Mouse (Mus musculus): ENCODE results near the gene E130308A19Rik.

DNA sequence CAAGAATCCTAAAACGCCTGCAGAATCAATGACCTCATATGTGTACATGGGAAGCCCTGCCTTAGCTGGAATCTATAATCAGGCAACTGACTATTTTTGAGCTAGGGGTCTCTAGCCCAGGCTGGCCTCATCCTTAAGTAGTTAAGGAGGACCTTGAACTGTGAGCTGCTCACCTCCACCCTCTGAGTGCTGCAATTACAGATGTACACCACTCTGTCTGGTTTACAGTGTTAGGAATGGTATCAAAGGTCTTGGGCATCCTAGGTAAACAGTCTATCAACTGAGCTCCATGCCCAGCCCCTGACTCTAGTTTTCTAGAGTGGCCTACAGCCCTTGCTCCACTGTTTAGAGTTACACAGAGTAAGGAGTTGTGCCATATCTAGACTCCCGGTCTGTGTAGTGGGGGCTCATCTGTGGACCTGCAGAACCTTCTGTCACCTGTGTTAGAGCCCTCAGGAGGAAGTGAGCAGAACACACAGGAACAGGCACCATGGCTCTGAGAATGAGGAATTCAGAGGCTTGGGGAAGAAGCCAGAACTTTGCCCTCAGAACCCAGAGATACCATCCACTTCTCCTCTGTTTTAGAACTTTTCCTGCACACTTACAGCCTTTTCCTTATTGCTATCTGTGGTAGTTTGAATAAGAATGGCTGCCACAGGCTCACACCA is 169.9 kb downstream of the E130308A19Rik start:
- no peak for TF ChIP-seq CTCF (IDR thresholded peaks at IDR 0.05)
- TF ChIP-seq EP300 (IDR thresholded peaks at IDR 0.05): no peak
